Mouse (Mus musculus) kidney, postnatal 0 days (tissue): Measurements from ENCODE around the gene Trim11. TPM values are rescaled to one million over a fixed set of nuclear protein-coding genes. Genes with fewer than 3 reads are reported as not detected.

Experiments
- ATAC-seq: fragments of 200-750 bp; cut with Nextera tagmentation; replicated peaks from 2 replicates; pipeline ENCODE4 v1.8.0; 2017; ENCODE audit warnings: low read depth, moderate number of reproducible peaks, moderate TSS enrichment, moderate library complexity; ENCODE audit not compliant: low FRiP score
- DNase-seq: peaks from one replicate; pipeline ENCODE4 v3.0.0-alpha.2; 2016; ENCODE audit warnings: low spot score
- H3K27ac ChIP-seq: fragments of 300-500 bp; sonication (generic); 2 replicates; pipeline ENCODE4 v1.5.1; 2014; ENCODE audit warnings: mild to moderate bottlenecking
- H3K27me3 ChIP-seq: fragments of 300-500 bp; sonication (generic); 2 replicates; pipeline ENCODE4 v1.6.1; 2014; ENCODE audit warnings: low read length, mixed read lengths; ENCODE audit not compliant: insufficient read depth
- H3K36me3 ChIP-seq: fragments of 300-500 bp; sonication (generic); 2 replicates; pipeline ENCODE4 v1.6.1; 2014; ENCODE audit warnings: low read length, mixed read lengths; ENCODE audit not compliant: insufficient read depth
- H3K4me1 ChIP-seq: fragments of 300-500 bp; sonication (generic); replicated peaks from 2 replicates; pipeline ENCODE4 v1.6.1; 2014; ENCODE audit warnings: antibody characterized with exemption, low read length, mixed read lengths; ENCODE audit not compliant: insufficient read depth
- H3K4me2 ChIP-seq: fragments of 300-500 bp; sonication (generic); 2 replicates; pipeline ENCODE4 v1.6.1; 2014; ENCODE audit warnings: mild to moderate bottlenecking, low read length, moderate library complexity, mixed read lengths
- H3K4me3 ChIP-seq: fragments of 300-500 bp; sonication (generic); replicated peaks from 2 replicates; pipeline ENCODE4 v1.5.1; 2014; ENCODE audit warnings: low read depth, low read length
- H3K9ac ChIP-seq: fragments of 300-500 bp; sonication (generic); 2 replicates; pipeline ENCODE4 v1.6.1; 2014; ENCODE audit warnings: low read depth, low read length
- H3K9me3 ChIP-seq: fragments of 300-500 bp; sonication (generic); replicated peaks from 2 replicates; pipeline ENCODE4 v1.6.1; 2016; ENCODE audit warnings: low read length, inconsistent platforms, mixed read lengths
- CTCF ChIP-seq: IDR thresholded peaks from 2 replicates; pipeline ENCODE4 v1.5.1; 2016; ENCODE audit warnings: antibody characterized with exemption, low read depth, mild to moderate bottlenecking, moderate library complexity
- WGBS: fragments of 180-500 bp; shearing (Covaris S2); extraction: QIAGEN DNeasy Blood & Tissue Kit; methylation state at CpG from one replicate; pipeline ENCODE4 v1.1.7; 2014; 5-methylcytosine and 5-hydroxymethylcytosine counted together
- polyA plus RNA-seq: library from polyadenylated mRNA; unstranded; fragments of >200 nt; fragmentation: Nextera tagmentation; extraction: Ambion mirVana; gene quantifications from 2 replicates; pipeline ENCODE4 v1.2.1, GENCODE M21; 2015

Gene Trim11
- 16.3 and 16.7 TPM in 2 replicates for polyA plus RNA-seq

GRCm38 (mm10) chr11:58978027-58978705, at the start of gene Trim11:
Gene Trim11 (plus strand): TSS chr11:58978093.
- Histone ChIP-seq H3K9ac (peak within 1 kb of the TSS; percentile 90), H3K4me3 (peak within 1 kb of the TSS; percentile 67), H3K4me1 (peaks cover 24% of the 10 kb centered on the region; the same call in 1 of the 2 replicates), H3K4me2 (peak within 1 kb of the TSS; percentile 95), H3K27me3 (no peaks in the 10 kb centered on the region), H3K9me3 (no peaks in the 10 kb centered on the region), H3K36me3 (peaks cover 12% of the 10 kb centered on the region; the same call in 1 of the 2 replicates), H3K27ac (peak within 1 kb of the TSS; percentile 91)
- DNase-seq (peak; percentile 90), ATAC-seq (peak; percentile 37)
- under 1% methylated on average over 64 of the region's 64 CpGs for WGBS
- no peak for TF ChIP-seq CTCF

GRCm38 (mm10) chr11:58929055-58929454, 48.8 kb upstream of the Trim11 start:
- peaks cover 24% of the 10 kb centered on the region for H3K36me3 ChIP-seq
- H3K4me3 ChIP-seq: no peak overlapping the region
- no peak overlapping the region for H3K4me2 ChIP-seq
- H3K9me3 ChIP-seq: no peaks in the 10 kb centered on the region
- no peak for TF ChIP-seq CTCF
- H3K9ac ChIP-seq: no peak overlapping the region
- 0 out of 2 replicates have a peak, but pooled peaks cover 6% of the 10 kb centered on the region for H3K4me1 ChIP-seq
- H3K27ac ChIP-seq: no peak overlapping the region
- DNase-seq (no peak), ATAC-seq (no peak)
- 84% methylated on average over 4 of the region's 4 CpGs for WGBS
- H3K27me3 ChIP-seq: no peaks in the 10 kb centered on the region

- Histone ChIP-seq H3K36me3 (peaks cover 24% of the 10 kb centered on the region), H3K27me3 (no peaks in the 10 kb centered on the region), H3K4me2 (no peak overlapping the region), H3K4me1 (0 out of 2 replicates have a peak, but pooled peaks cover 6% of the 10 kb centered on the region), H3K9ac (no peak overlapping the region), H3K9me3 (no peaks in the 10 kb centered on the region), H3K27ac (0 out of 2 replicates have a peak overlapping the region, but pooled peaks have one; percentile 6), H3K4me3 (no peak overlapping the region)
- DNase-seq (no peak), ATAC-seq (no peak)
- WGBS: 31% methylated on average over 3 of the region's 3 CpGs
- no peak for TF ChIP-seq CTCF
Measured at GRCm38 (mm10) chr11:58929641-58930040, 48.3 kb upstream of the Trim11 start.

GRCm38 (mm10) chr11:58930254-58930653, 47.6 kb upstream of the Trim11 start:
- Histone ChIP-seq H3K4me3 (no peak overlapping the region), H3K9ac (no peak overlapping the region), H3K4me1 (0 out of 2 replicates have a peak, but pooled peaks cover 6% of the 10 kb centered on the region), H3K27me3 (no peaks in the 10 kb centered on the region), H3K4me2 (no peak overlapping the region), H3K9me3 (no peaks in the 10 kb centered on the region), H3K27ac (no peak overlapping the region), H3K36me3 (peaks cover 24% of the 10 kb centered on the region)
- WGBS: 91% methylated on average over 3 of the region's 3 CpGs
- ATAC-seq: no peak
- no peak for DNase-seq
- TF ChIP-seq CTCF: no peak

GRCm38 (mm10) chr11:58931576-58931975, 46.3 kb upstream of the Trim11 start:
- Histone ChIP-seq H3K4me1 (0 out of 2 replicates have a peak, but pooled peaks cover 6% of the 10 kb centered on the region), H3K9me3 (no peaks in the 10 kb centered on the region), H3K9ac (no peak overlapping the region), H3K36me3 (peaks cover 24% of the 10 kb centered on the region), H3K27ac (no peak overlapping the region), H3K27me3 (no peaks in the 10 kb centered on the region), H3K4me2 (no peak overlapping the region), H3K4me3 (no peak overlapping the region)
- 49% methylated on average over 4 of the region's 4 CpGs for WGBS
- DNase-seq: peak; percentile 51
- peak; percentile 52 for TF ChIP-seq CTCF
- no peak for ATAC-seq

- no peak for DNase-seq
Measured at GRCm38 (mm10) chr11:58937909-58938308, 40.0 kb upstream of the Trim11 start.

More at GRCm38 (mm10) chr11:58937909-58938308, 40.0 kb upstream of the Trim11 start:
- Histone ChIP-seq H3K4me3 (peak overlapping the region; percentile 93), H3K9ac (peak overlapping the region; percentile 89), H3K27ac (peak overlapping the region; percentile 93; the same call in 1 of the 2 replicates), H3K36me3 (peaks cover 12% of the 10 kb centered on the region), H3K27me3 (no peaks in the 10 kb centered on the region), H3K9me3 (no peaks in the 10 kb centered on the region), H3K4me2 (peak overlapping the region; percentile 94), H3K4me1 (no peaks in the 10 kb centered on the region; the same call in 1 of the 2 replicates)
- TF ChIP-seq CTCF: no peak
- under 1% methylated on average over 13 of the region's 13 CpGs for WGBS
- ATAC-seq: no peak
